Mouse (Mus musculus) hindbrain, embryonic 11.5 days (tissue): ENCODE data around the gene Hlcs. TPM values are rescaled to one million over a fixed set of nuclear protein-coding genes. Genes with fewer than 3 reads are reported as not detected.

Experiments
- ATAC-seq: fragments of 200-750 bp; cut with Nextera tagmentation; 2 replicates; pipeline ENCODE4 v1.8.0; 2017; ENCODE audit warnings: mild to moderate bottlenecking, moderate TSS enrichment, moderate library complexity; ENCODE audit not compliant: low FRiP score
- DNase-seq: peaks from one replicate; pipeline ENCODE4 v3.0.0-alpha.2; 2015; ENCODE audit warnings: low spot score
- H3K27ac ChIP-seq: fragments of 300-500 bp; sonication (generic); 2 replicates; pipeline ENCODE4 v1.5.1; 2014; ENCODE audit warnings: mild to moderate bottlenecking, low read depth, low read length
- H3K27me3 ChIP-seq: fragments of 300-500 bp; sonication (generic); 2 replicates; pipeline ENCODE4 v1.6.1; 2014; ENCODE audit warnings: mild to moderate bottlenecking, low read length, moderate library complexity, mixed read lengths; ENCODE audit not compliant: control insufficient read depth, insufficient read depth
- H3K36me3 ChIP-seq: fragments of 300-500 bp; sonication (generic); 2 replicates; pipeline ENCODE4 v1.6.1; 2014; ENCODE audit warnings: mild to moderate bottlenecking, low read length, moderate library complexity, mixed read lengths; ENCODE audit not compliant: control insufficient read depth, insufficient read depth
- H3K4me1 ChIP-seq: fragments of 300-500 bp; sonication (generic); replicated peaks from 2 replicates; pipeline ENCODE4 v1.6.1; 2014; ENCODE audit warnings: low read length, mixed read lengths; ENCODE audit not compliant: control insufficient read depth, insufficient read depth
- H3K4me2 ChIP-seq: fragments of 300-500 bp; sonication (generic); replicated peaks from 2 replicates; pipeline ENCODE4 v1.6.1; 2014; ENCODE audit warnings: mild to moderate bottlenecking, low read depth, low read length
- H3K4me3 ChIP-seq: fragments of 300-500 bp; sonication (generic); 2 replicates; pipeline ENCODE4 v1.5.1; 2014; ENCODE audit warnings: low read depth, low read length
- H3K9ac ChIP-seq: fragments of 300-500 bp; sonication (generic); 2 replicates; pipeline ENCODE4 v1.6.1; 2014; ENCODE audit warnings: low read depth, low read length
- H3K9me3 ChIP-seq: fragments of 300-500 bp; sonication (generic); 2 replicates; pipeline ENCODE4 v1.6.1; 2016; ENCODE audit warnings: low read length; ENCODE audit not compliant: control insufficient read depth
- WGBS: fragments of 180-500 bp; shearing (Covaris S2); extraction: QIAGEN DNeasy Blood & Tissue Kit; methylation state at CpG from one replicate; pipeline ENCODE4 v1.1.7; 2014; 5-methylcytosine and 5-hydroxymethylcytosine counted together
- polyA plus RNA-seq: library from polyadenylated mRNA; unstranded; fragments of >200 nt; fragmentation: Nextera tagmentation; extraction: Ambion mirVana; gene quantifications from 2 replicates; pipeline ENCODE4 v1.2.1, GENCODE M21; 2014

Gene Hlcs
- polyA plus RNA-seq, 1 experiment from 2014 or later, result 8.9 TPM

DNA sequence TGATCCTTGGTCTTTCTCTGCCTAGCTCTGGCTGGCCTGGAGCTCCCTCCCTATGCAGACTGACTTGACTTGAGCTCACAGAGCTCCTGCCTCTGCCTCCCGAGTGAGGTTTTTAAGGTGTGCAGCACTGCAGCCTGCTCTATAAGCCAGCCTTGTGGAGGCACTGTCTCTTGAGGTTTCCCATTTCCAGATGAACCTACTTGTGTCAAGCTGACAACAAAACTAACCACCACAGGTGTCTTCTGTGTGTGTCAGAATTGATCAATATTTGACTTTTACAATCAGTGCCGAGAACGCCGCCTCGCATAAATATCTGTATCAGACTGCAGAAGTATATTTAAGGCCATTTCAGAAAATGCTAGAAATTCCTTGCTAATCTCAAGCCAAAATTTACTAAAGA is 1.3 kb upstream of the Hlcs start:
- WGBS, result 90% methylated on average over 5 of the region's 5 CpGs
- no peak overlapping the region for H3K4me2 ChIP-seq
- H3K9me3 ChIP-seq, result no peaks in the 10 kb centered on the region
- H3K4me3 ChIP-seq, result no peak overlapping the region
- no peak overlapping the region for H3K27ac ChIP-seq
- H3K4me1 ChIP-seq, result no peaks in the 10 kb centered on the region
- DNase-seq, result no peak
- no peaks in the 10 kb centered on the region for H3K36me3 ChIP-seq
- ATAC-seq, result no peak
- H3K27me3 ChIP-seq, result no peaks in the 10 kb centered on the region
- H3K9ac ChIP-seq, result no peak overlapping the region

GRCm38 (mm10) chr16:94312663-94313228 is 625 bp downstream of the Hlcs start:
- WGBS, result under 1% methylated on average over 20 of the region's 20 CpGs
- peak; percentile 87 for DNase-seq
- Histone ChIP-seq H3K27me3 (no peaks in the 10 kb centered on the region), H3K9ac (peak overlapping the region; percentile 49), H3K27ac (peak overlapping the region; percentile 91), H3K4me3 (peak overlapping the region; percentile 44), H3K36me3 (no peaks in the 10 kb centered on the region), H3K9me3 (no peaks in the 10 kb centered on the region), H3K4me1 (no peaks in the 10 kb centered on the region), H3K4me2 (peak overlapping the region; percentile 46)
- ATAC-seq, result peak; percentile 88

DNA sequence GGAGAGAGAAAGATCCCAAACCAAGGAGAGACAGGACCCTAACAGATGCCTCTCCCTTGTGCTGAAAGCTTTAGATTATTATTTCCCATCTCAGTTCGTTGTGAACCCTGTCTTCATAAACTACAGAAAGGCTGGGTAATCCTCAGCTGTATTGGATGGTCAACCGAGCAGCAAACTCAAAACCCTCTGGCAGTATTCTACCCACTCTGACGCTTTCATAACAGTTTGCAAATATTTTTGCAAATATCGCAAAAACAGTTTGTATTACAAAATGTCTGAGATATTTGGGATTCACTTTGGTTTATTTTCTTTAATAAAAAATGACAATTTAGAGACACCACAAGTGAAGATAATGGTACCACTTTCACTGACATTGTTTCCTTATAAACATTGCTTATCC is 1.4 kb downstream of the Hlcs start:
- 83% methylated on average over 4 of the region's 4 CpGs for WGBS
- DNase-seq (no peak), ATAC-seq (no peak)
- Histone ChIP-seq H3K36me3 (no peaks in the 10 kb centered on the region), H3K9me3 (no peaks in the 10 kb centered on the region), H3K9ac (no peak overlapping the region; the same call in 1 of the 2 replicates), H3K27me3 (no peaks in the 10 kb centered on the region), H3K4me1 (no peaks in the 10 kb centered on the region), H3K4me2 (no peak overlapping the region), H3K4me3 (no peak overlapping the region), H3K27ac (no peak overlapping the region)

DNA sequence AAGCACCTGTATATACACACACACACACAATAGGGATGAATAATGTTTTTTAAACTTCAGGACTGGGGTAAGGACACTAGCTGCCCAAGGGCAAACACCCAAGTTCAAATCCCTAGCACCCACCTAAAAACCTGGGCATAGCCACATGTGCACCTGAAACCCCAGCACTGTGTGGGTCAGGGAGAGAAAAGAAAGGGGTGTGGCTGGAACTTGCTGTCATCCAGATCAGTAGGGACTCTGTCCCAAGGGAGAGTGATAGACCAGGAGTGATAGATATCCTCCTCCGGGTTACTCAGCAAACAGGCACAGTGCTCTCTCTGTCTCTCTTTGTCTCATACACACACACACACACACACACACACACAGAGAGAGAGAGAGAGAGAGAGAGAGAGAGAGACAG is 2.0 kb downstream of the Hlcs start:
- no peak overlapping the region; the same call in 1 of the 2 replicates for H3K9ac ChIP-seq
- DNase-seq (no peak), ATAC-seq (no peak)
- no peak overlapping the region for H3K4me2 ChIP-seq
- H3K36me3 ChIP-seq, result no peaks in the 10 kb centered on the region
- WGBS, result 57% methylated on average over 1 of the region's 1 CpGs
- no peak overlapping the region for H3K27ac ChIP-seq
- no peak overlapping the region for H3K4me3 ChIP-seq
- no peaks in the 10 kb centered on the region for H3K9me3 ChIP-seq
- no peaks in the 10 kb centered on the region for H3K27me3 ChIP-seq
- no peaks in the 10 kb centered on the region for H3K4me1 ChIP-seq

GRCm38 (mm10) chr16:94309025-94309424 is 4.3 kb downstream of the Hlcs start:
- Histone ChIP-seq H3K9me3 (no peaks in the 10 kb centered on the region), H3K27me3 (no peaks in the 10 kb centered on the region), H3K4me1 (no peaks in the 10 kb centered on the region), H3K27ac (no peak overlapping the region), H3K36me3 (no peaks in the 10 kb centered on the region), H3K4me3 (no peak overlapping the region), H3K4me2 (no peak overlapping the region), H3K9ac (no peak overlapping the region)
- DNase-seq, result no peak
- 93% methylated on average over 4 of the region's 4 CpGs for WGBS
- no peak for ATAC-seq

GRCm38 (mm10) chr16:94307942-94308341 is 5.4 kb downstream of the Hlcs start:
- Histone ChIP-seq H3K9ac (no peak overlapping the region), H3K4me1 (peaks cover 1% of the 10 kb centered on the region; the same call in 1 of the 2 replicates), H3K27me3 (no peaks in the 10 kb centered on the region; the same call in 1 of the 2 replicates), H3K27ac (no peak overlapping the region), H3K36me3 (no peaks in the 10 kb centered on the region), H3K4me3 (no peak overlapping the region), H3K4me2 (no peak overlapping the region), H3K9me3 (no peaks in the 10 kb centered on the region)
- DNase-seq (peak; percentile 48), ATAC-seq (no peak)
- 45% methylated on average over 6 of the region's 6 CpGs for WGBS

DNA sequence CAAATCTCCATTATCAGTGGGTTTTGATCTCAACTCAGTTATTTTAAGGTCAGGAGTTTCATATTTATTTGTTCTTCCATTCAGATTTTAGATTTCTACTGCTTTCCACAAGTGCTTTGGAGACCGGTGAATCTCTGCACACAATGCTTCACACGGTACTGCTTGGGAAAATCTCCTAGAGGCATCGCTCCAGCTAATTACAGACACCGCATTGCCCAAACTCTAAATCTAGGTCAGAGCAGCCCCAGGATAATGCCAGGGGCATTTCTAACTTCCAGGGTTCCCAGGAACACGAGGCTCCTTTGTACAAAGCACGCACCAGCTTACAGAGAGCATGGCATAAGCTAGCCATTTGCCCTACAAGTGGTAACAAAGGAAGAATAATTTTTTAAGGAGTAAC is 5.8 kb downstream of the Hlcs start:
- Histone ChIP-seq H3K9ac (no peak overlapping the region), H3K36me3 (no peaks in the 10 kb centered on the region), H3K4me3 (no peak overlapping the region), H3K27me3 (no peaks in the 10 kb centered on the region; the same call in 1 of the 2 replicates), H3K9me3 (no peaks in the 10 kb centered on the region), H3K27ac (0 out of 2 replicates have a peak overlapping the region, but pooled peaks have one; percentile 12), H3K4me1 (peaks cover 5% of the 10 kb centered on the region; the same call in 1 of the 2 replicates), H3K4me2 (no peak overlapping the region)
- 71% methylated on average over 6 of the region's 6 CpGs for WGBS
- ATAC-seq (no peak), DNase-seq (no peak)

DNA sequence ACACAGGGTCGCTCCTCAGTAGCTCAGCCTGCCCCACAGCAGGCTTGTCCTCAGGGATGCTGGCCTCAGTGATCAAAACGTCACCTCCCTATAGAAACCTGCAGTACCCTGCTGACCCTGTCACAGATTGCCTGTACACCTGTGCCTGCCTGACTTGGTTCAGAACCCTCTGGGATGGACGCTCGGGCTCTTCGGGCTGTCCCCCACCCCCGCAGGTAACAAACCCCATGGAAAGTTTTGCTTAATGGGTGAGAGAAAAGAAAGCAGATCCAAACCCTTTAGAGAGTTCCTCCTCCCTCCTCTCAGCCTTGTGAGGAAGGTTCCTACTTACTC is 10.2 kb downstream of the Hlcs start:
- WGBS, result 28% methylated on average over 6 of the region's 6 CpGs
- no peak for DNase-seq
- Histone ChIP-seq H3K9me3 (no peaks in the 10 kb centered on the region), H3K36me3 (no peaks in the 10 kb centered on the region), H3K27me3 (no peaks in the 10 kb centered on the region; the same call in 1 of the 2 replicates), H3K4me3 (no peak overlapping the region), H3K27ac (no peak overlapping the region), H3K4me2 (peak overlapping the region; percentile 41), H3K9ac (peak overlapping the region; percentile 27), H3K4me1 (peaks cover 5% of the 10 kb centered on the region; the same call in 1 of the 2 replicates)
- no peak for ATAC-seq
